Mouse (Mus musculus) heart, embryonic 13.5 days (tissue): ENCODE results near the gene Hdac11. TPM values are rescaled to one million over a fixed set of nuclear protein-coding genes. Genes with fewer than 3 reads are reported as not detected.

ENCODE experiments used
- ATAC-seq: fragments of 200-750 bp; cut with Nextera tagmentation; 2 replicates; pipeline ENCODE4 v1.8.0; 2017; ENCODE audit warnings: moderate TSS enrichment; ENCODE audit not compliant: insufficient number of reproducible peaks, low FRiP score, low TSS enrichment; ENCODE audit errors: extremely low read depth
- H3K27ac ChIP-seq: fragments of 300-500 bp; sonication (generic); replicated peaks from 2 replicates; pipeline ENCODE4 v1.5.1; 2015; ENCODE audit warnings: moderate library complexity, mild to moderate bottlenecking, inconsistent platforms
- H3K27me3 ChIP-seq: fragments of 300-500 bp; sonication (generic); replicated peaks from 2 replicates; pipeline ENCODE4 v1.6.1; 2015; ENCODE audit warnings: mild to moderate bottlenecking, inconsistent platforms
- H3K36me3 ChIP-seq: fragments of 300-500 bp; sonication (generic); 2 replicates; pipeline ENCODE4 v1.6.1; 2015; ENCODE audit warnings: mild to moderate bottlenecking, inconsistent platforms
- H3K4me1 ChIP-seq: fragments of 300-500 bp; sonication (generic); 2 replicates; pipeline ENCODE4 v1.6.1; 2015; ENCODE audit warnings: inconsistent platforms
- H3K4me2 ChIP-seq: fragments of 300-500 bp; sonication (generic); 2 replicates; pipeline ENCODE4 v1.6.1; 2015; ENCODE audit warnings: inconsistent platforms, mild to moderate bottlenecking, moderate library complexity
- H3K4me3 ChIP-seq: fragments of 300-500 bp; sonication (generic); 2 replicates; pipeline ENCODE4 v1.5.1; 2015; ENCODE audit warnings: moderate library complexity, mild to moderate bottlenecking, inconsistent platforms
- H3K9ac ChIP-seq: fragments of 300-500 bp; sonication (generic); 2 replicates; pipeline ENCODE4 v1.6.1; 2015; ENCODE audit warnings: inconsistent platforms, mild to moderate bottlenecking, moderate library complexity
- H3K9me3 ChIP-seq: fragments of 300-500 bp; sonication (generic); 2 replicates; pipeline ENCODE4 v1.6.1; 2016; ENCODE audit warnings: inconsistent platforms
- WGBS: fragments of 180-500 bp; shearing (Covaris S2); methylation state at CpG from one replicate; pipeline ENCODE4 v1.1.7; 2015; ENCODE audit warnings: mixed read lengths; 5-methylcytosine and 5-hydroxymethylcytosine counted together
- polyA plus RNA-seq: library from polyadenylated mRNA; unstranded; fragments of >200 nt; fragmentation: Nextera tagmentation; extraction: Ambion mirVana; gene quantifications from 2 replicates; pipeline ENCODE4 v1.2.1, GENCODE M21; 2015

The Hdac11 gene
- polyA plus RNA-seq, 1 experiment from 2014 or later: 8.2 TPM

DNA sequence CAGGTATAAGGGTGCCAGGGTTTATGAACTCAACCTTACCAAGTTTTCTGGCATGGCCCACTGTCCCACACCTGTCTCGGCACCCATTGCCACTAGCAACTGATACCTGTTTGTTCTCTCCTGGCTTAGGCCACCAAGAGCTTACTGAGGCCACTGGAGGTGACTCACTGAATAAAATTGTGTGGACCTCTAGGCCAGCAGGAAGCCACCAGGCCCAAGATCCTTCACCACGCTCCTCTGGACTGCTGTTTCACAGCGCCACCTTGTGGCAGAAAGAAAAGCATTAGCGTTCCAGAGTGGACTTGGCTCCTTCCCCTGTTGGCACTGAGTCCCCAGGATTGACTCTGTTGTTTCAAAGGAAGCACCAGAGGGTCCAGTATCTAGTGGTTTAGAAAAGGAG lies 16.6 kb upstream of the Hdac11 start:
- H3K4me1 ChIP-seq: no peaks in the 10 kb centered on the region
- H3K36me3 ChIP-seq: no peaks in the 10 kb centered on the region
- WGBS: 21% methylated on average over 4 of the region's 4 CpGs

DNA sequence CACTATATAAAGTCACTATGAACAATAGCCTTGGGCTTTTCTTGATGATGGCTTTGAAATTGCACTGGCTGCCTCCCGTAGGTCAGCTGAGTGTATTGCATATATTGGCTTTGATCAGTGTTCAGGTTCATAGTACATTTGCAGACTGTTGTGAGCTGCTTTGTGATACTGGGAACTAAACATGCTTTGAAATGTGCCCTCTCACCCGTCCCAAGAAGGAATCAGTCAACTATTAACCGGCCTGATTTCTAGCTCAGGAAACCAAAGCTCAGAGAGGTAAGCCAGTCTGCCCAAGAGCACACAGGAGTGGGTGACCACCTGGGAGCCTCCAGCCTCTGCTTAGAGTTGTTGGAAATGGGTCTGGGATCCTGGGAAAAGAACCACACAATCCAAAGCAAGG lies 11.4 kb upstream of the Hdac11 start:
- ATAC-seq: no peak
- WGBS: 60% methylated on average over 3 of the region's 3 CpGs

More for the DNA sequence above, 16.6 kb upstream of the Hdac11 start:
- peaks cover 46% of the 10 kb centered on the region for H3K27me3 ChIP-seq
- no peak overlapping the region for H3K4me2 ChIP-seq
- H3K9ac ChIP-seq: no peak overlapping the region
- ATAC-seq: no peak
- no peaks in the 10 kb centered on the region for H3K9me3 ChIP-seq
- H3K4me3 ChIP-seq: no peak overlapping the region
- no peak overlapping the region for H3K27ac ChIP-seq

DNA sequence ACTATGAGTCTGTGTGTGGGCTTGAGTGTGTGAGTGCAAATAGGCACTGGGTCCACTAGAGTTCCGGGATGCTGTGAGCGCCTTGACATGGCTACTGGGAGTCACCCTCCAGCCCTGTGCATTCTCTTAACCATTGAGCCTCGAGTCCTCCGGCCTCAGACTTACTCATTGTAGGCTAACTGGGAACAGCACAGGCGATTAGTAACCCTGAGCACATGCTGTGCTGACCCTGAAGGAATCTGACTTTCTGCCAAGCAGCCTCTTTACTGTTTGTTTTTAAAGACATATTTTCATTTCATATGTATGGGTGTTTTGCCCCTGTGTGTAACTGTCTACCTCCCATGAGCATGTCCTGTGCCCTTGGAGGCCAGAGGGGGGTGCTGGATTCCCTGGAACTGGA lies 10.9 kb upstream of the Hdac11 start:
- H3K9me3 ChIP-seq: no peaks in the 10 kb centered on the region
- H3K27me3 ChIP-seq: peaks cover 29% of the 10 kb centered on the region
- no peak for ATAC-seq
- no peak overlapping the region for H3K4me3 ChIP-seq
- no peak overlapping the region for H3K9ac ChIP-seq
- no peaks in the 10 kb centered on the region for H3K4me1 ChIP-seq
- H3K4me2 ChIP-seq: no peak overlapping the region
- no peaks in the 10 kb centered on the region for H3K36me3 ChIP-seq
- 77% methylated on average over 5 of the region's 5 CpGs for WGBS
- no peak overlapping the region for H3K27ac ChIP-seq

More for the DNA sequence above, 11.4 kb upstream of the Hdac11 start:
- Histone ChIP-seq H3K4me3 (no peak overlapping the region), H3K27ac (no peak overlapping the region), H3K36me3 (no peaks in the 10 kb centered on the region), H3K9ac (no peak overlapping the region), H3K4me2 (no peak overlapping the region), H3K4me1 (no peaks in the 10 kb centered on the region), H3K27me3 (peaks cover 29% of the 10 kb centered on the region), H3K9me3 (no peaks in the 10 kb centered on the region)

DNA sequence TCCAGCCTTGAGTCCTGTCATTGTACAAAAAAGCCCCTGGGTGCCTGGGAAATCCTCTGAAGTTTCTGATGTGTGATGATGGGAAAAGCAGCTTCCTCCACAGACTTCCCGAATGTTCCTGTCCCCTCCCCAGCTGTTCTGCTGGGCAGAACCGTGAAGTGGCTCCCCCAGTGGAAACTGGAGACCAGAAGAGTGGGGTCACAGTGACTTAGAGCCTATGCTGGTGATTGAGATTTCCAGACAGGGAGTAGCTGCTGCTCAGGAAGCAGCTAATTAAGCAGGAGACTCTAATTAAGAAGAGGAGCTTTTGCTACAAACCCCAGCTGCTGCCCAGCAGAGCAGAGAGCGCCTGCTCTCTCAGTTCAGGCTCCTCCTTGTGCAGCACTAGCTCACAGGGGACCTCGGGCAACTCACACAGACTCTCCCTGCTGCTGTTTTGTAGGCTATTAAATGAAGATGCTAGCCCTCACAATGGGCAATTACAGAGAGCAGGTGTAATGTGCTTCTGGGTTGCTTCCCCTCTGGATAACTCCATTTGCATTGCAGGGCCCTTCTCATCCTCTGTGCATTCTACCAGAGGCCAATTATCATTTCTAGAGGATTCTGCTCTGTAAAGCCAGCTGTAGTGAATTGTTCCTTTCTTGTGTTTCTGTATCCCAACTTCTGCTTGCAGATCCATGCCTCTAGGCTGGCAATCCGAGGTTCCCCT lies 9.9 kb upstream of the Hdac11 start:
- Histone ChIP-seq H3K27me3 (peaks cover 29% of the 10 kb centered on the region), H3K4me3 (no peak overlapping the region), H3K27ac (no peak overlapping the region), H3K9me3 (no peaks in the 10 kb centered on the region), H3K36me3 (no peaks in the 10 kb centered on the region), H3K4me1 (no peaks in the 10 kb centered on the region), H3K9ac (no peak overlapping the region), H3K4me2 (no peak overlapping the region)
- ATAC-seq: no peak
- WGBS: 38% methylated on average over 5 of the region's 5 CpGs

DNA sequence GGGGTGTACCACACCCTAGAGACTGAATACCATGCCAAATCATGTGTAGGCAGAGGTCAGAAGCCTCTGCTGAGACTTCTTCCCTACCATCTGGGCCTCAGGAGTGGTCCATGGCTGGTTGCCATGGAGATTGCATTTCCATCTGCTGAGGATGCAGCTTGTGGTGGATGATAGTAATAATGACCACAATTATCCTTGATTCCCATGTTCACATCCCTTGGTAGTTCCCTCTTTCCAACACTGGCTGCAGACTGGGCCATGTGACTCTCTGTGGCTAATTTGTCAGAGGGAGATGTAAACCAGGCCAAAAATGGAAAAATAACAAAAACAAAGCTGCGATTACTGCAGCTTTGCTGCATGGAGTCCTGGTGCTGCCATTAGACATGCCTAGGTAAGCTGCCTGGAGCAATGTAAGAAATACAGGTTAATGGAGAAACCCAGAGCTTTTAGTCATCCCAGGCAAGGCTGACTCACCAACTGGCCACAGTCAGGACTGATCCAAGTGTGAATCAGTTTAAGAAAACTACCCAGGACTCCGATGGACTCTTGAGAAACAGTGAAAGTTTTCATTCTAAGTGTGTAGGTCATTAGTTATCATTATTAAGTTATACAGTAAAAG lies 9.2 kb upstream of the Hdac11 start:
- no peaks in the 10 kb centered on the region for H3K36me3 ChIP-seq
- 70% methylated on average over 2 of the region's 2 CpGs for WGBS
- H3K27ac ChIP-seq: no peak overlapping the region
- no peak overlapping the region for H3K4me2 ChIP-seq
- no peaks in the 10 kb centered on the region for H3K4me1 ChIP-seq
- no peak for ATAC-seq
- no peaks in the 10 kb centered on the region for H3K9me3 ChIP-seq
- no peak overlapping the region for H3K4me3 ChIP-seq
- H3K9ac ChIP-seq: no peak overlapping the region
- peaks cover 31% of the 10 kb centered on the region for H3K27me3 ChIP-seq

DNA sequence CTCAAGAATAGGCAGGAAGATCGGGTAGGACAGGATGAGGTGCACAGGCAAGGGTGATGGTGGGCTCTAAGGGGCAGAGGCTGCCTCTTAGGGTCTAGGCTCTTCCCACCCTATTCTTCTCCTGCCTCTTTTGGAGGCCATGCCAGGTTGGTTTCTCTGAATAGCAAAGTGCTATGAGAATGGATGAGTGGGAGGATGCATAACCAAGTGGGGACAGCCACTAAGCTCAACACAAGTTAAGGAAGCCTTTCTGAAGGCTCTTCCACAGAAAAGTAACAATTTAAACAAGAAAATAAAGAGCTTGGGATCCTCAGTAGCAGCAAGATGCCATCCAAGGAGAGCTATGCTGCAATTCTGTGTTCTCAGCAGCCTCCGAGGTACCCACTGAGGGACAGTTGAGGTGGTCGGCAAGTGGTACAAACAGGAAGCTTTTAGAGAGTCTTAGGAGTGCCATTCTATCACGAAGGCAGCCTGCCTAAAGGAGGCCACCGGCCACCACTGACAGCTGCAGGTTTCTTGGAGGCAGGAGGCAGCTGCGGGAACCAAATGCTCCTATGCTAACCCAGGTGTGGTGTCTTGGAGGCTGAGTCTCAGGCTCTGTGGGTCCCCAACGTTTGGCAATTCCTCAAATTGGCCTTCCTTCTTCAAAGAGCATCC lies 3.4 kb upstream of the Hdac11 start:
- no peak for ATAC-seq
- no peak overlapping the region for H3K4me2 ChIP-seq
- H3K27ac ChIP-seq: no peak overlapping the region
- no peak overlapping the region for H3K9ac ChIP-seq
- no peak overlapping the region for H3K4me3 ChIP-seq
- H3K9me3 ChIP-seq: no peaks in the 10 kb centered on the region
- H3K27me3 ChIP-seq: peaks cover 25% of the 10 kb centered on the region
- no peaks in the 10 kb centered on the region for H3K36me3 ChIP-seq
- H3K4me1 ChIP-seq: peaks cover 39% of the 10 kb centered on the region
- WGBS: 45% methylated on average over 7 of the region's 7 CpGs

DNA sequence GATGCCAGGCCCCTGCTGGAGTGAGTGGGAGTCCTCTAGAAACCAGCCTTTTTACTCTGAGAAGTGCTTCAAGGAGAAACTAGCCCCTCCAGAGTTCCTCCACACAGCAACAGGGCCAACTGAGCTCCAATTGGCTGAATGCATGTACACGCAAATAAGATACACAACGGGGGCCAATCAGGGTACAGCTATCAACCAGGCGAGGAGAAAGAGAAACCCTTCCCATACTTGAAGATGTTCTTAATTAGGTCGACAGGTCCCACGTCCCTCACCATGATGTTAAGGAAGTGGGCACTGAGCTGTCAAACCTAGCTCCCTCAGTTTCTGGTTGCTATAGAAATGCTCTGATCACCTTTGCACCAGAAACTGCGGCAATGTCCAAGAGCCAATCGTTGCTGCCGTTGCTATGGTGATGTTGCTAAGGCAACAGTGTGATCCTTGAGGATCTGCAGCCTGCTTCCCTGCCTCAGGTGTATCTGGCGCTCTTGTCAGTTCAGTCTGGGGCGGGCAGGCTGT lies 2.9 kb upstream of the Hdac11 start:
- Histone ChIP-seq H3K4me3 (peak overlapping the region; percentile 27), H3K36me3 (no peaks in the 10 kb centered on the region), H3K4me2 (peak overlapping the region; percentile 52), H3K4me1 (peaks cover 45% of the 10 kb centered on the region), H3K27ac (no peak overlapping the region), H3K9me3 (no peaks in the 10 kb centered on the region), H3K9ac (no peak overlapping the region), H3K27me3 (peaks cover 25% of the 10 kb centered on the region)
- WGBS: 6% methylated on average over 10 of the region's 10 CpGs
- no peak for ATAC-seq

DNA sequence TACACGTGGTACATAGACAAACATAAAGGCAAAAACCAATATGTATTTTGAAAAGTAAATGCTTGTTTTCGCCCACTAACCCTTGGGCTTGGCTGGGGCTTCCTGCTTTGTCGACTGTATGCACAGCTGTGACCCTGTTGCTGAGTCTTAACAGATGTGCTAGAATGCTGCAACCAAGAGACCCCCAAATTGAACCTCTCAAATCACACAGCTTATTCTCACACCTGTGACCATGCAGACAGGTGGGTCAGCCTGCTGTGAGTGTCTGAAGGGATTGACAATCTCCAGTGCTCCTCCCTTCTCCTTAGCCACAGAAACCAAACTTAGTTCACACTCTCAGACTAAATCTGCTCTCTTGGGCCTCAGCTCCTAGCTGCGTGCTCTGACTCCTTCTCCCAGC lies 1.8 kb upstream of the Hdac11 start:
- Histone ChIP-seq H3K36me3 (no peaks in the 10 kb centered on the region), H3K9me3 (no peaks in the 10 kb centered on the region), H3K4me1 (peaks cover 56% of the 10 kb centered on the region), H3K4me2 (no peak overlapping the region), H3K27me3 (peaks cover 25% of the 10 kb centered on the region), H3K9ac (no peak overlapping the region), H3K4me3 (no peak overlapping the region), H3K27ac (no peak overlapping the region)
- ATAC-seq: no peak
- 57% methylated on average over 4 of the region's 4 CpGs for WGBS

DNA sequence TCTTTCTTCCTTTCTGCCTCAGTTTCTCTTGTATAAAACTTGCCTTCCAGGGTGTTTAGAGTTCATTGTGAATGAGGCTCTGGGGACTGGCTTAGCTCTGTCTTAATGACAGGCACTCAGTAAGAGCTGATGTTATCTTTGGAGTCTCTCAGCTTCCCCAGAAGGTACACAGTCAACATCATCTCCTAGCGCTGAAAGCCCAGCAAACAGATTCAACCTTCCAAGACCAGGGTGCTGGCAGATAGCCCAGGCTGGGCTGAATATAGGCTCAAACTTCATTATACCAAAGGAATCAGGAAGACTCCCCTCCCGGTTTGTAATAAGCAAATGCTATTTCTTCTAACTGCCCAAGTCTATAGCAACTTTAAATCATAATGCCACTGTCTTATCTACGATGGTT lies 1.2 kb upstream of the Hdac11 start:
- Histone ChIP-seq H3K4me1 (peaks cover 62% of the 10 kb centered on the region), H3K4me2 (no peak overlapping the region), H3K9me3 (no peaks in the 10 kb centered on the region), H3K36me3 (no peaks in the 10 kb centered on the region), H3K27ac (no peak overlapping the region), H3K9ac (no peak overlapping the region), H3K4me3 (no peak overlapping the region), H3K27me3 (peaks cover 25% of the 10 kb centered on the region)
- 51% methylated on average over 3 of the region's 3 CpGs for WGBS
- ATAC-seq: no peak

DNA sequence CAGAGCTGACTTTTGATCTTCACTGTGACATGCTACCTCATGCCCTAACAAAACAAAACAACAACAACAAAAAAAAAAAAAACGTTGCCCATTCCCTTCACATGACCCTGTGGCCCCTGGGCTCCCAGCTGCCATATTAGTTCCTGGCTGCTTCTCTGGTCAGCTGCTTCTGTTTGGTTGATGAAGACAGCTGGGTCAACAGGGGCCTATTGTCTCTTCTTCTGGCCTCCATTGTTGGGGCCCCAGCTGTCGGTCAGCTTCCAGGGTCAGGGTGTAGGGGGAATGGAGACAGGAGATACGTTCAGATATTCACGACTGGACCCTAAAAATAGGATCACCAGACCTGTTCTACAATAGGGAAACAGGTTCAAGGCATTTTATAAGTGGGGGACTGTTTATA lies 403 bp upstream of the Hdac11 start:
- Histone ChIP-seq H3K27me3 (peaks cover 25% of the 10 kb centered on the region), H3K36me3 (no peaks in the 10 kb centered on the region), H3K9ac (no peak overlapping the region), H3K4me2 (peak overlapping the region; percentile 88), H3K27ac (peak overlapping the region; percentile 72; the same call in 1 of the 2 replicates), H3K4me3 (peak overlapping the region; percentile 76), H3K4me1 (peaks cover 70% of the 10 kb centered on the region), H3K9me3 (no peaks in the 10 kb centered on the region)
- WGBS: 11% methylated on average over 4 of the region's 4 CpGs
- no peak for ATAC-seq

DNA sequence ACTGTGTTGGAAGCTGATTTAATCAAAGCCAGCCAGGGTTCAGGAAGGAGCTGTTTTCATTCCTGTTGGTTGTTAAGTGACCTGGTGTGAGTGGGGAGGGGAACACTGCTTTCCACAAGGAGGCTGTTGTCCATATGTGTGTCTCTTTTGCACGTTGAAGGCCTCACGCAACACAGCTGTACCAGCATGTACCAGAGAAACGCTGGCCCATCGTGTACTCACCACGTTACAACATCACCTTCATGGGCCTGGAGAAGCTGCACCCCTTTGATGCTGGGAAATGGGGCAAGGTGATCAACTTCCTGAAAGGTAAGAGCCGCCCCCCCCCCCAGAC lies 739 bp downstream of the Hdac11 start:
- 50% methylated on average over 6 of the region's 6 CpGs for WGBS
- no peak for ATAC-seq
- Histone ChIP-seq H3K4me2 (peak overlapping the region; percentile 88), H3K27me3 (peaks cover 19% of the 10 kb centered on the region), H3K9me3 (no peaks in the 10 kb centered on the region), H3K27ac (peak overlapping the region; percentile 72), H3K9ac (peak overlapping the region; percentile 88), H3K36me3 (no peaks in the 10 kb centered on the region), H3K4me3 (peak overlapping the region; percentile 76), H3K4me1 (peaks cover 78% of the 10 kb centered on the region)
